Mouse (Mus musculus): ENCODE data around the gene Slc7a5. TPM values are rescaled to one million over a fixed set of nuclear protein-coding genes. Genes with fewer than 3 reads are reported as not detected.

Gene Slc7a5
- polyA plus RNA-seq, 1 experiment = 4.3 TPM

GRCm38 (mm10) chr8:121847261-121847822 lies 60.2 kb downstream of the Slc7a5 start:
- H3K27me3 ChIP-seq (replicated peaks; ENCODE audit: control insufficient read depth, insufficient read depth, low read length) = no peaks in the 10 kb centered on the region

GRCm38 (mm10) chr8:121846815-121847214 lies 60.7 kb downstream of the Slc7a5 start:
- no peak overlapping the region for H3K27ac ChIP-seq (ENCODE audit: insufficient read depth, low read depth, low read length)
- TF ChIP-seq POLR2A (IDR thresholded peaks at IDR 0.05; ENCODE audit: low read depth, low read length) = no peak
- no peak for TF ChIP-seq CTCF (conservative IDR thresholded peaks at IDR 0.05; ENCODE audit: insufficient read depth, insufficient read length, low read depth, low read length)
- H3K4me1 ChIP-seq (ENCODE audit: control insufficient read depth, insufficient read depth, low read length) = no peaks in the 10 kb centered on the region; the same call in 1 of the 2 replicates
- no peak overlapping the region for H3K4me3 ChIP-seq (ENCODE audit: insufficient read depth, low read depth, low read length)
- DNase-seq = no peak
- no peaks in the 10 kb centered on the region for H3K27me3 ChIP-seq (replicated peaks; ENCODE audit: control insufficient read depth, insufficient read depth, low read length)
- no peaks in the 10 kb centered on the region for H3K36me3 ChIP-seq (ENCODE audit: control insufficient read depth, insufficient read depth, low read length)

More at GRCm38 (mm10) chr8:121847261-121847822, 60.2 kb downstream of the Slc7a5 start:
- DNase-seq = no peak
- no peak for TF ChIP-seq CTCF (conservative IDR thresholded peaks at IDR 0.05; ENCODE audit: insufficient read depth, insufficient read length, low read depth, low read length)
- no peak for TF ChIP-seq POLR2A (IDR thresholded peaks at IDR 0.05; ENCODE audit: low read depth, low read length)
- H3K4me1 ChIP-seq (ENCODE audit: control insufficient read depth, insufficient read depth, low read length) = no peaks in the 10 kb centered on the region; the same call in 1 of the 2 replicates
- WGBS = 63% methylated on average over 10 of the region's 10 CpGs
- H3K4me3 ChIP-seq (ENCODE audit: insufficient read depth, low read depth, low read length) = no peak overlapping the region
- no peak overlapping the region for H3K27ac ChIP-seq (ENCODE audit: insufficient read depth, low read depth, low read length)
- H3K36me3 ChIP-seq (ENCODE audit: control insufficient read depth, insufficient read depth, low read length) = no peaks in the 10 kb centered on the region

- 51% methylated on average over 7 of the region's 7 CpGs for WGBS
These were observed 62.7 kb downstream of the Slc7a5 start for GRCm38 (mm10) chr8:121844765-121845164.

GRCm38 (mm10) chr8:121843184-121843733 lies 64.2 kb downstream of the Slc7a5 start:
- H3K36me3 ChIP-seq (ENCODE audit: control insufficient read depth, insufficient read depth, low read length) = no peaks in the 10 kb centered on the region
- TF ChIP-seq CTCF (conservative IDR thresholded peaks at IDR 0.05; ENCODE audit: insufficient read depth, insufficient read length, low read depth, low read length) = no peak
- TF ChIP-seq POLR2A (IDR thresholded peaks at IDR 0.05; ENCODE audit: low read depth, low read length) = no peak
- 75% methylated on average over 3 of the region's 3 CpGs for WGBS

More at GRCm38 (mm10) chr8:121844765-121845164, 62.7 kb downstream of the Slc7a5 start:
- Histone ChIP-seq H3K27me3 (replicated peaks; ENCODE audit: control insufficient read depth, insufficient read depth, low read length) (no peaks in the 10 kb centered on the region), H3K4me1 (ENCODE audit: control insufficient read depth, insufficient read depth, low read length) (no peaks in the 10 kb centered on the region), H3K36me3 (ENCODE audit: control insufficient read depth, insufficient read depth, low read length) (no peaks in the 10 kb centered on the region), H3K27ac (ENCODE audit: insufficient read depth, low read depth, low read length) (no peak overlapping the region), H3K4me3 (ENCODE audit: insufficient read depth, low read depth, low read length) (no peak overlapping the region)
- DNase-seq = no peak
- TF ChIP-seq CTCF (conservative IDR thresholded peaks at IDR 0.05; ENCODE audit: insufficient read depth, insufficient read length, low read depth, low read length) = no peak
- TF ChIP-seq POLR2A (IDR thresholded peaks at IDR 0.05; ENCODE audit: low read depth, low read length) = no peak

GRCm38 (mm10) chr8:121842064-121842955 lies 65.2 kb downstream of the Slc7a5 start:
- Histone ChIP-seq H3K4me3 (ENCODE audit: insufficient read depth, low read depth, low read length) (no peak overlapping the region), H3K27ac (ENCODE audit: insufficient read depth, low read depth, low read length) (no peak overlapping the region), H3K27me3 (replicated peaks; ENCODE audit: control insufficient read depth, insufficient read depth, low read length) (no peaks in the 10 kb centered on the region), H3K36me3 (ENCODE audit: control insufficient read depth, insufficient read depth, low read length) (no peaks in the 10 kb centered on the region), H3K4me1 (ENCODE audit: control insufficient read depth, insufficient read depth, low read length) (no peaks in the 10 kb centered on the region)
- no peak for DNase-seq
- no peak for TF ChIP-seq CTCF (conservative IDR thresholded peaks at IDR 0.05; ENCODE audit: insufficient read depth, insufficient read length, low read depth, low read length)
- no peak for TF ChIP-seq POLR2A (IDR thresholded peaks at IDR 0.05; ENCODE audit: low read depth, low read length)
- WGBS = 93% methylated on average over 8 of the region's 8 CpGs

More at GRCm38 (mm10) chr8:121843184-121843733, 64.2 kb downstream of the Slc7a5 start:
- Histone ChIP-seq H3K27ac (ENCODE audit: insufficient read depth, low read depth, low read length) (no peak overlapping the region), H3K27me3 (replicated peaks; ENCODE audit: control insufficient read depth, insufficient read depth, low read length) (no peaks in the 10 kb centered on the region), H3K4me1 (ENCODE audit: control insufficient read depth, insufficient read depth, low read length) (no peaks in the 10 kb centered on the region), H3K4me3 (ENCODE audit: insufficient read depth, low read depth, low read length) (no peak overlapping the region)
- DNase-seq = no peak

GRCm38 (mm10) chr8:121841242-121841641 lies 66.3 kb downstream of the Slc7a5 start:
- DNase-seq = peak; percentile 31
- Histone ChIP-seq H3K36me3 (ENCODE audit: control insufficient read depth, insufficient read depth, low read length) (no peaks in the 10 kb centered on the region), H3K4me1 (ENCODE audit: control insufficient read depth, insufficient read depth, low read length) (no peaks in the 10 kb centered on the region), H3K27ac (ENCODE audit: insufficient read depth, low read depth, low read length) (no peak overlapping the region), H3K4me3 (ENCODE audit: insufficient read depth, low read depth, low read length) (no peak overlapping the region), H3K27me3 (replicated peaks; ENCODE audit: control insufficient read depth, insufficient read depth, low read length) (no peaks in the 10 kb centered on the region)
- WGBS = 56% methylated on average over 8 of the region's 8 CpGs
- TF ChIP-seq CTCF (conservative IDR thresholded peaks at IDR 0.05; ENCODE audit: insufficient read depth, insufficient read length, low read depth, low read length) = peak; percentile 63
- TF ChIP-seq POLR2A (IDR thresholded peaks at IDR 0.05; ENCODE audit: low read depth, low read length) = no peak

GRCm38 (mm10) chr8:121832503-121832902 lies 75.0 kb downstream of the Slc7a5 start:
- Histone ChIP-seq H3K36me3 (ENCODE audit: control insufficient read depth, insufficient read depth, low read length) (no peaks in the 10 kb centered on the region), H3K27ac (ENCODE audit: insufficient read depth, low read depth, low read length) (no peak overlapping the region), H3K4me1 (ENCODE audit: control insufficient read depth, insufficient read depth, low read length) (peaks cover 10% of the 10 kb centered on the region; the same call in 1 of the 2 replicates), H3K27me3 (replicated peaks; ENCODE audit: control insufficient read depth, insufficient read depth, low read length) (no peaks in the 10 kb centered on the region), H3K4me3 (ENCODE audit: insufficient read depth, low read depth, low read length) (no peak overlapping the region)
- 12% methylated on average over 6 of the region's 6 CpGs for WGBS
- TF ChIP-seq POLR2A (IDR thresholded peaks at IDR 0.05; ENCODE audit: low read depth, low read length) (no peak), CTCF (conservative IDR thresholded peaks at IDR 0.05; ENCODE audit: insufficient read depth, insufficient read length, low read depth, low read length) (no peak)
- DNase-seq = peak; percentile 73
